Mouse (Mus musculus): ENCODE measurements around the gene Gm4131. TPM values are rescaled to one million over a fixed set of nuclear protein-coding genes. Genes with fewer than 3 reads are reported as not detected.
"Not testable (repeated sequence)": the region's sequence is repeated elsewhere in the genome, so short reads cannot be mapped to it uniquely, and the experiment has no call there.

Gene Gm4131
- polyA plus RNA-seq (2014; fragmentation: Nextera tagmentation; extraction: Ambion mirVana), result 0.17 and 0.40 TPM in 2 replicates

GRCm38 (mm10) chr14:62566821-62567220, at the start of gene Gm4131:
TSS of gene Gm4131 (minus strand) at chr14:62566921.
- H3K4me1 ChIP-seq (ENCODE audit: control insufficient read depth, insufficient read depth, low read length); H3K9me3 ChIP-seq (ENCODE audit: control insufficient read depth, low read length); ATAC-seq (ENCODE audit: low read depth); H3K4me2 ChIP-seq (ENCODE audit: low read depth, low read length); H3K27ac ChIP-seq (ENCODE audit: low read depth, low read length); H3K27me3 ChIP-seq (ENCODE audit: control insufficient read depth, insufficient read depth, low read length); H3K36me3 ChIP-seq (ENCODE audit: control insufficient read depth, insufficient read depth, low read length); H3K4me3 ChIP-seq (ENCODE audit: low read depth, low read length); H3K9ac ChIP-seq (replicated peaks; ENCODE audit: low read depth, low read length): not testable (repeated sequence)
- WGBS, result 56% methylated on average over 9 of the region's 9 CpGs

DNA sequence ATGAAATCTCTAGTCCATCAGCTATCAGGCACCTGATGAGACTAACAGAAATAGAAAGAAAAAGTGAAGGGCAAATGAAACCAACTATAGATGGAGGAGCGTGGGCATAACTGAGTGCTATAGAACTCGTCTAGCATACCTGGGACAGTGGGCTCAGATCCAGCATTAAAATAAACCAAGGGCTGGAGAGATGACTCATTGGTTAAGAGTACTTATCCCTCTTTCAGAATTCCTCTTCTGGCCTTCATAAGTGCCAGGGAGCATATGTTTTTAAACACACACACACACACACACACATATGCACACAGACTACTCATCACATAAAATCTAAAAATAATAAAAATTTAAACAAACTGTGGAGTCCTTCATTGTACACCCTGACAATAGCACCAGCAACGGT, 43.2 kb upstream of the Gm4131 start:
- no peak overlapping the region for H3K27ac ChIP-seq (ENCODE audit: low read depth, low read length)
- H3K27me3 ChIP-seq (ENCODE audit: control insufficient read depth, insufficient read depth, low read length), result no peaks in the 10 kb centered on the region
- no peaks in the 10 kb centered on the region for H3K4me1 ChIP-seq (ENCODE audit: control insufficient read depth, insufficient read depth, low read length)
- H3K9me3 ChIP-seq (ENCODE audit: control insufficient read depth, low read length), result no peaks in the 10 kb centered on the region
- no peak overlapping the region for H3K4me3 ChIP-seq (ENCODE audit: low read depth, low read length)
- ATAC-seq (ENCODE audit: low read depth), result no peak
- H3K4me2 ChIP-seq (ENCODE audit: low read depth, low read length), result no peak overlapping the region
- no peaks in the 10 kb centered on the region for H3K36me3 ChIP-seq (ENCODE audit: control insufficient read depth, insufficient read depth, low read length)
- no peak overlapping the region for H3K9ac ChIP-seq (replicated peaks; ENCODE audit: low read depth, low read length)
- 91% methylated on average over 3 of the region's 3 CpGs for WGBS

DNA sequence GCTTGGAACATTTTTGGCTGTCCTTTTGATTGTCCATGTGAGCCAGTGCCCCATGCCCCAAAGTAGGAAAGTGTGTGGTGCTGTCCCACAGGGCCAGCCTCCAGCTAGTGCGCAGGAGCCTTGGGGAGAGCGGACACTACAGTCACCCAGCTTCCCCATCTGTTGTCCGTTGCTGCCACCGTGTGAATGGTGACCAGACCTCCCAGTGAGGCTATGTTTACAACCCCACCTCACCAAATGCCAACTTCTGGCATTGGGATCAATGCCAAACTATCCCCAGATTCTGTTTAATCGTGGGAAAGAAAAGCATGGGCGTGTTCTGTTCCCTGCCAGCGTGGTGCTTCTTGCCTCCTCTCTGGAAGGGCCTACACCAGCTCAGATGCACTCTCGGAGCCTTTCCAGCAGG, 41.1 kb upstream of the Gm4131 start:
- Histone ChIP-seq H3K27me3 (ENCODE audit: control insufficient read depth, insufficient read depth, low read length) (no peaks in the 10 kb centered on the region), H3K4me3 (ENCODE audit: low read depth, low read length) (no peak overlapping the region)
- WGBS, result 58% methylated on average over 8 of the region's 8 CpGs

DNA sequence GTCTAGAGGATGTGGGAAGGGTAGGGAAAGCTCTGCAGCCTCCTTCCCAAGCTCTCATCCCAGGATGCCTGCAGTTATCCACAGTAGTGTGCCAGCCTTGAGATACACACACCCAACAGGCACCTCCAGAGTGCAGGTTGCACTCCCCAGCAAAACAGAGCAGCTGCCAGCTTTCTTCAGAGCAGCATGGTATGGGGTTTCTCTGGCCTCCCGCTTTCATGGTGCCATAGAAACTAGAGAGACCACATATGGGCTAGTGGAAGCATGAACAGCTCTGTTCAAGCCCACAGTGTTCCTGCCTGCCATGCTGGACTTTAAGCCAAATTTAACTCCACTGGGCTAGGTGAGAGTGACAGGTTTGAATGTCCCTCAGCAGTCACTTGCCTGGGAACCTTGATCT, 36.1 kb upstream of the Gm4131 start:
- Histone ChIP-seq H3K9ac (replicated peaks; ENCODE audit: low read depth, low read length) (no peak overlapping the region), H3K36me3 (ENCODE audit: control insufficient read depth, insufficient read depth, low read length) (no peaks in the 10 kb centered on the region), H3K9me3 (ENCODE audit: control insufficient read depth, low read length) (no peaks in the 10 kb centered on the region), H3K27ac (ENCODE audit: low read depth, low read length) (no peak overlapping the region), H3K27me3 (ENCODE audit: control insufficient read depth, insufficient read depth, low read length) (no peaks in the 10 kb centered on the region), H3K4me1 (ENCODE audit: control insufficient read depth, insufficient read depth, low read length) (no peaks in the 10 kb centered on the region), H3K4me2 (ENCODE audit: low read depth, low read length) (no peak overlapping the region), H3K4me3 (ENCODE audit: low read depth, low read length) (no peak overlapping the region)
- WGBS, result 81% methylated on average over 1 of the region's 1 CpGs
- ATAC-seq (ENCODE audit: low read depth), result no peak

More for the DNA sequence above, 41.1 kb upstream of the Gm4131 start:
- H3K9ac ChIP-seq (replicated peaks; ENCODE audit: low read depth, low read length), result no peak overlapping the region
- H3K9me3 ChIP-seq (ENCODE audit: control insufficient read depth, low read length), result no peaks in the 10 kb centered on the region
- H3K27ac ChIP-seq (ENCODE audit: low read depth, low read length), result no peak overlapping the region
- peak; percentile 81; the same call in 1 of the 2 replicates for ATAC-seq (ENCODE audit: low read depth)
- H3K4me2 ChIP-seq (ENCODE audit: low read depth, low read length), result no peak overlapping the region
- H3K4me1 ChIP-seq (ENCODE audit: control insufficient read depth, insufficient read depth, low read length), result no peaks in the 10 kb centered on the region
- H3K36me3 ChIP-seq (ENCODE audit: control insufficient read depth, insufficient read depth, low read length), result no peaks in the 10 kb centered on the region

- WGBS, result 40% methylated on average over 1 of the region's 1 CpGs
- Histone ChIP-seq H3K9ac (replicated peaks; ENCODE audit: low read depth, low read length) (no peak overlapping the region), H3K27ac (ENCODE audit: low read depth, low read length) (peak overlapping the region; percentile 58), H3K4me3 (ENCODE audit: low read depth, low read length) (no peak overlapping the region), H3K36me3 (ENCODE audit: control insufficient read depth, insufficient read depth, low read length) (no peaks in the 10 kb centered on the region), H3K4me2 (ENCODE audit: low read depth, low read length) (no peak overlapping the region), H3K27me3 (ENCODE audit: control insufficient read depth, insufficient read depth, low read length) (no peaks in the 10 kb centered on the region), H3K4me1 (ENCODE audit: control insufficient read depth, insufficient read depth, low read length) (no peaks in the 10 kb centered on the region), H3K9me3 (ENCODE audit: control insufficient read depth, low read length) (no peaks in the 10 kb centered on the region)
- ATAC-seq (ENCODE audit: low read depth), result 0 out of 2 replicates have a peak, but pooled peaks have one; percentile 16
Observed at GRCm38 (mm10) chr14:62602271-62602670, 35.5 kb upstream of the Gm4131 start.

- Histone ChIP-seq H3K4me3 (ENCODE audit: low read depth, low read length) (no peak overlapping the region), H3K27ac (ENCODE audit: low read depth, low read length) (no peak overlapping the region), H3K4me2 (ENCODE audit: low read depth, low read length) (no peak overlapping the region), H3K9ac (replicated peaks; ENCODE audit: low read depth, low read length) (no peak overlapping the region), H3K4me1 (ENCODE audit: control insufficient read depth, insufficient read depth, low read length) (no peaks in the 10 kb centered on the region), H3K36me3 (ENCODE audit: control insufficient read depth, insufficient read depth, low read length) (no peaks in the 10 kb centered on the region), H3K9me3 (ENCODE audit: control insufficient read depth, low read length) (no peaks in the 10 kb centered on the region), H3K27me3 (ENCODE audit: control insufficient read depth, insufficient read depth, low read length) (no peaks in the 10 kb centered on the region)
- peak; percentile 54; the same call in 1 of the 2 replicates for ATAC-seq (ENCODE audit: low read depth)
- WGBS, result 32% methylated on average over 6 of the region's 6 CpGs
Observed at GRCm38 (mm10) chr14:62600109-62600522, 33.4 kb upstream of the Gm4131 start.

DNA sequence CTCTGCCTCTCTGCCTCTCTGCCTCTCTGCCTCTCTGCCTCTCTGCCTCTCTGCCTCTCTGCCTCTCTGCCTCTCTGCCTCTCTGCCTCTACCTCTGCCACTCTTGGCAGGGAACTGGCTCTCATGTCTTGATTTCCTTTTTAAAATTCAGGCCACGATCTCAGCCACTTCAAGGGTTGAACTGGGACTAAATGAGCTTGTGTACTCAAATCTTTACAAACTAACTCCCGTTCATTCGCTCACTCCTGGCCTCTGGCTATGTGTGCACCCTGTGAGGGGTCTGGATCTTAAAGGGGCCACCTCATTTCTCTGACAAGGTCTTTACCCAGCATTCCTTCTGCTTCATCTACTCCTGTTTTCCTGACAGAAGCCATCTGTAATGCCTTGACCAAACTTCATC, 18.6 kb upstream of the Gm4131 start:
- Histone ChIP-seq H3K4me1 (ENCODE audit: control insufficient read depth, insufficient read depth, low read length) (peaks cover 6% of the 10 kb centered on the region; the same call in 1 of the 2 replicates), H3K4me3 (ENCODE audit: low read depth, low read length) (no peak overlapping the region), H3K4me2 (ENCODE audit: low read depth, low read length) (no peak overlapping the region), H3K9me3 (ENCODE audit: control insufficient read depth, low read length) (no peaks in the 10 kb centered on the region), H3K9ac (replicated peaks; ENCODE audit: low read depth, low read length) (no peak overlapping the region), H3K27me3 (ENCODE audit: control insufficient read depth, insufficient read depth, low read length) (no peaks in the 10 kb centered on the region), H3K36me3 (ENCODE audit: control insufficient read depth, insufficient read depth, low read length) (no peaks in the 10 kb centered on the region), H3K27ac (ENCODE audit: low read depth, low read length) (peak overlapping the region; percentile 44)
- ATAC-seq (ENCODE audit: low read depth), result peak; percentile 73; the same call in 1 of the 2 replicates
- 17% methylated on average over 3 of the region's 3 CpGs for WGBS

- no peaks in the 10 kb centered on the region for H3K36me3 ChIP-seq (ENCODE audit: control insufficient read depth, insufficient read depth, low read length)
- H3K27me3 ChIP-seq (ENCODE audit: control insufficient read depth, insufficient read depth, low read length), result no peaks in the 10 kb centered on the region
- no peak overlapping the region for H3K4me3 ChIP-seq (ENCODE audit: low read depth, low read length)
- no peak overlapping the region for H3K4me2 ChIP-seq (ENCODE audit: low read depth, low read length)
- ATAC-seq (ENCODE audit: low read depth), result no peak
- H3K27ac ChIP-seq (ENCODE audit: low read depth, low read length), result peak overlapping the region; percentile 44
- peaks cover 6% of the 10 kb centered on the region; the same call in 1 of the 2 replicates for H3K4me1 ChIP-seq (ENCODE audit: control insufficient read depth, insufficient read depth, low read length)
- no peaks in the 10 kb centered on the region for H3K9me3 ChIP-seq (ENCODE audit: control insufficient read depth, low read length)
- H3K9ac ChIP-seq (replicated peaks; ENCODE audit: low read depth, low read length), result no peak overlapping the region
Observed at GRCm38 (mm10) chr14:62584637-62585036, 17.9 kb upstream of the Gm4131 start.

DNA sequence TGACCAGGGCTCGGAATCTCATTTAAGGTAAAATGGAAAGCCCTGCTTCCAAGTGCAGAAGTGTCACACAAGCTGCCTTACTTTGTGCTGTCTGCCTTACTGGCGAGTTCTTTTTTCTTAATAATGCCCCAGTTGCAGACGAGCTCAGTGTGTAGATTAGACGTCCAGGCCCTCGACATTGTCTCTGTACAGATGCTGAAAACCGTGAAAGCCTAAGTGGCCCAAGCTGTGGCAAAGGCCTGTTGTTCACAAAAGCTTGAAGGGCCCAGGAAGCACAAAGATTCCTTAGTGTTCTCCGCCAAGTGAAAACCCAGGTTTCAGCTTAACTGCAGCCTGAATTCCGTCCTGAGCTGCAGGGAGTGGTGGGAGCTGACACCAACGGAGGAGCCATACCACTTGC, 15.0 kb upstream of the Gm4131 start:
- peak overlapping the region; percentile 4; the same call in 1 of the 2 replicates for H3K27ac ChIP-seq (ENCODE audit: low read depth, low read length)
- no peak overlapping the region for H3K9ac ChIP-seq (replicated peaks; ENCODE audit: low read depth, low read length)
- no peaks in the 10 kb centered on the region for H3K36me3 ChIP-seq (ENCODE audit: control insufficient read depth, insufficient read depth, low read length)
- H3K9me3 ChIP-seq (ENCODE audit: control insufficient read depth, low read length), result no peaks in the 10 kb centered on the region
- H3K4me3 ChIP-seq (ENCODE audit: low read depth, low read length), result no peak overlapping the region
- ATAC-seq (ENCODE audit: low read depth), result no peak
- 31% methylated on average over 9 of the region's 9 CpGs for WGBS
- H3K27me3 ChIP-seq (ENCODE audit: control insufficient read depth, insufficient read depth, low read length), result no peaks in the 10 kb centered on the region
- peaks cover 6% of the 10 kb centered on the region; the same call in 1 of the 2 replicates for H3K4me1 ChIP-seq (ENCODE audit: control insufficient read depth, insufficient read depth, low read length)
- no peak overlapping the region for H3K4me2 ChIP-seq (ENCODE audit: low read depth, low read length)
